ENCODE assay signal across 10 mouse cellular contexts in the genomic region with DNA sequence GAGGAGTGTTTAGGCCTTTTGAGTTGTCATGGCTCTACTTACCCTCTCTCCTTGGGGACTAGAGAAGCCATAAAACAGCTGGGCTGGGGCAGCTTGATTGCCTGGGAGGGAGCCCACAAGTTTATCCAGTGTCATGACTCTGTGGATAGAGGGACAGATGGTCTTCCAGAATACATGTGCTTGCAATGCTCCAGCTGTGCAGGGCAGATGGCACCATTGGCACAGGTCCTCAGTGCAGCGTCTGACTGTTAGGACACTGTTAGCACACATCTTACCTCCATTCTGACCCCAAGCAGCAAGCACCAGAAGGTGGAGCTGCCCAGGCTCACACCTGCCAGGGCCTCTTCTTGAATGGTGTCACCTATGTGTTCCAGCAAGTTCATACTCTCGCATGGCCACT.
"Had no signal": no experiment of that assay in that cellular context is flagged by ENCODE, and none has a peak within 500 bp of the region (broad histone marks: within the 10 kb centered on the region; RNA-seq: fewer than 3 reads in every experiment).

No protein-coding gene starts in this region.

- H3K9ac ChIP-seq: limb, embryonic 13.5 days; liver, embryonic 14.5 days; midbrain, embryonic 12.5 days; neural tube, embryonic 12.5 days had no signal

- H3K4me2 ChIP-seq: limb, embryonic 13.5 days; midbrain, embryonic 12.5 days; neural tube, embryonic 12.5 days had no signal

- H3K9me3 ChIP-seq: limb, embryonic 13.5 days; midbrain, embryonic 12.5 days; neural tube, embryonic 12.5 days had no signal

- H3K4me3 ChIP-seq: limb, embryonic 13.5 days; midbrain, embryonic 12.5 days; neural tube, embryonic 12.5 days had no signal

- H3K27ac ChIP-seq: kidney, postnatal 0 days; limb, embryonic 13.5 days; liver, embryonic 14.5 days; midbrain, embryonic 12.5 days; neural tube, embryonic 12.5 days had no signal

- DNase-seq: kidney, postnatal 36 days; layer of hippocampus, adult 9-11 months; layer of hippocampus, postnatal 36 days; lung, adult 18-20 months; thymus, postnatal 4 days had no signal

- H3K27me3 ChIP-seq: limb, embryonic 13.5 days; midbrain, embryonic 12.5 days; neural tube, embryonic 12.5 days had no signal
